Mouse (Mus musculus): ENCODE measurements around the gene Dnah6.

GRCm38 (mm10) chr6:73093133-73093532 lies 128.3 kb downstream of the Dnah6 start:
- TF ChIP-seq EP300 (optimal IDR thresholded peaks at IDR 0.05): no peak
- TF ChIP-seq CTCF (IDR thresholded peaks at IDR 0.05; ENCODE audit: low read depth): no peak
